Comparison of ENCODE assay signal across 7 mouse cellular contexts in genomic region chr10:69781491-69781890, GRCm38 (mm10).
DNase-seq lines count a peak whose midpoint lies in the region; ATAC-seq and TF ChIP-seq lines count a peak whose summit lies in the region.

No protein-coding gene starts in this region.

- peak; percentile 59 for DNase-seq in ES-E14 (ENCODE audit: low read depth, low spot score)
- peak; percentile 46 for DNase-seq in adrenal gland, adult 8-10 months
- peak; percentile 79 for DNase-seq in embryonic facial prominence, embryonic 11.5 days (ENCODE audit: low spot score)
- peak; percentile 65 for DNase-seq in kidney, postnatal 14 days

- peak; percentile 76 for ATAC-seq in embryonic facial prominence, embryonic 11.5 days (replicated peaks; ENCODE audit: insufficient number of reproducible peaks, low FRiP score, low TSS enrichment, low read depth)
- ATAC-seq in heart, embryonic 11.5 days (replicated peaks; ENCODE audit: insufficient number of reproducible peaks, low FRiP score, low TSS enrichment) = no peak
- peak; percentile 65; the same call in 1 of the 2 replicates for ATAC-seq in lung, embryonic 15.5 days (ENCODE audit: borderline replicate concordance, extremely low read depth, low FRiP score, low TSS enrichment)
- peak; percentile 73; the same call in 1 of the 2 replicates for ATAC-seq in stomach, embryonic 16.5 days (ENCODE audit: insufficient read depth, low FRiP score)

- H3K36me3 ChIP-seq in ES-E14 (ENCODE audit: control insufficient read depth, insufficient read depth, low read length, poor library complexity, severe bottlenecking) = no peaks in the 10 kb centered on the region
- H3K36me3 ChIP-seq in embryonic facial prominence, embryonic 11.5 days (replicated peaks; ENCODE audit: control insufficient read depth, insufficient read depth, low read depth, low read length) = no peaks in the 10 kb centered on the region
- no peaks in the 10 kb centered on the region for H3K36me3 ChIP-seq in heart, embryonic 11.5 days (ENCODE audit: control insufficient read depth, insufficient read depth, low read length)
- no peaks in the 10 kb centered on the region for H3K36me3 ChIP-seq in lung, embryonic 15.5 days
- H3K36me3 ChIP-seq in stomach, embryonic 16.5 days (ENCODE audit: control insufficient read depth, insufficient read depth, low read length) = no peaks in the 10 kb centered on the region

- no peak overlapping the region for H3K27ac ChIP-seq in ES-E14 (ENCODE audit: insufficient read depth, low read depth, low read length, poor library complexity, severe bottlenecking)
- no peak overlapping the region for H3K27ac ChIP-seq in embryonic facial prominence, embryonic 11.5 days (replicated peaks; ENCODE audit: low read depth, low read length)
- H3K27ac ChIP-seq in heart, embryonic 11.5 days (ENCODE audit: low read depth, low read length) = no peak overlapping the region
- no peak overlapping the region for H3K27ac ChIP-seq in lung, embryonic 15.5 days
- H3K27ac ChIP-seq in stomach, embryonic 16.5 days (ENCODE audit: low read length) = no peak overlapping the region

- no peak overlapping the region for H3K4me2 ChIP-seq in embryonic facial prominence, embryonic 11.5 days (ENCODE audit: low read depth, low read length)
- H3K4me2 ChIP-seq in heart, embryonic 11.5 days = peak overlapping the region; percentile 29
- no peak overlapping the region for H3K4me2 ChIP-seq in lung, embryonic 15.5 days
- H3K4me2 ChIP-seq in stomach, embryonic 16.5 days (ENCODE audit: low read depth, low read length) = 0 out of 2 replicates have a peak overlapping the region, but pooled peaks have one; percentile 4

- WGBS in embryonic facial prominence, embryonic 11.5 days = 31% methylated on average over 8 of the region's 8 CpGs
- 21% methylated on average over 8 of the region's 8 CpGs for WGBS in heart, embryonic 11.5 days (ENCODE audit: insufficient replicate concordance)
- WGBS in lung, embryonic 15.5 days = 14% methylated on average over 8 of the region's 8 CpGs
- WGBS in stomach, embryonic 16.5 days = 18% methylated on average over 8 of the region's 8 CpGs

- H3K9ac ChIP-seq in ES-E14 (ENCODE audit: insufficient read depth, low read depth, low read length, poor library complexity, severe bottlenecking) = no peak overlapping the region
- H3K9ac ChIP-seq in embryonic facial prominence, embryonic 11.5 days (replicated peaks; ENCODE audit: low read length) = no peak overlapping the region
- H3K9ac ChIP-seq in heart, embryonic 11.5 days (ENCODE audit: low read depth, low read length) = no peak overlapping the region
- no peak overlapping the region for H3K9ac ChIP-seq in lung, embryonic 15.5 days
- H3K9ac ChIP-seq in stomach, embryonic 16.5 days (ENCODE audit: low read length) = no peak overlapping the region

- no peaks in the 10 kb centered on the region for H3K27me3 ChIP-seq in embryonic facial prominence, embryonic 11.5 days (ENCODE audit: control insufficient read depth, insufficient read depth, low read length)
- H3K27me3 ChIP-seq in heart, embryonic 11.5 days (ENCODE audit: control insufficient read depth, insufficient read depth, low read length) = no peaks in the 10 kb centered on the region
- no peaks in the 10 kb centered on the region for H3K27me3 ChIP-seq in lung, embryonic 15.5 days
- H3K27me3 ChIP-seq in stomach, embryonic 16.5 days (ENCODE audit: control insufficient read depth, insufficient read depth, low read length) = no peaks in the 10 kb centered on the region

- H3K9me3 ChIP-seq in ES-E14 (ENCODE audit: control insufficient read depth, insufficient read depth, low read depth, low read length) = no peaks in the 10 kb centered on the region
- H3K9me3 ChIP-seq in embryonic facial prominence, embryonic 11.5 days (replicated peaks; ENCODE audit: control insufficient read depth, low read length) = no peaks in the 10 kb centered on the region
- H3K9me3 ChIP-seq in heart, embryonic 11.5 days (replicated peaks; ENCODE audit: control insufficient read depth, low read length) = no peaks in the 10 kb centered on the region
- no peaks in the 10 kb centered on the region for H3K9me3 ChIP-seq in lung, embryonic 15.5 days
- no peaks in the 10 kb centered on the region for H3K9me3 ChIP-seq in stomach, embryonic 16.5 days (replicated peaks; ENCODE audit: control insufficient read depth, low read length)

- in situ Hi-C loops in ES-E14 (cut with MboI; ENCODE audit: low sequenced_read_pairs in 2 of 2, unreplicated experiment in 2 of 2) = no loop called here

- 0 out of 4 replicates have a peak, but pooled peaks cover 0 to 5% of the 10 kb centered on the region in 2 experiments for H3K4me1 ChIP-seq in ES-E14 (ENCODE audit: control insufficient read depth in 2 of 2, insufficient read depth in 2 of 2, low read length in 2 of 2, poor library complexity in 1 of 2)
- H3K4me1 ChIP-seq in embryonic facial prominence, embryonic 11.5 days (ENCODE audit: control insufficient read depth, insufficient read depth, low read length) = no peaks in the 10 kb centered on the region; the same call in 1 of the 2 replicates
- H3K4me1 ChIP-seq in heart, embryonic 11.5 days (ENCODE audit: control insufficient read depth, insufficient read depth, low read length) = peaks cover 8% of the 10 kb centered on the region; the same call in 1 of the 2 replicates
- H3K4me1 ChIP-seq in lung, embryonic 15.5 days = peaks cover 7% of the 10 kb centered on the region; the same call in 1 of the 2 replicates
- H3K4me1 ChIP-seq in stomach, embryonic 16.5 days (ENCODE audit: control insufficient read depth, insufficient read depth, low read length) = peaks cover 9% of the 10 kb centered on the region; the same call in 1 of the 2 replicates

- peak overlapping the region in 1 of 2 experiments; percentile 58; a peak in 2 of 4 replicates for H3K4me3 ChIP-seq in ES-E14 (ENCODE audit: insufficient read depth in 1 of 2, low read depth in 1 of 2, low read length in 2 of 2, poor library complexity in 1 of 2, severe bottlenecking in 1 of 2)
- no peak overlapping the region for H3K4me3 ChIP-seq in embryonic facial prominence, embryonic 11.5 days (ENCODE audit: low read depth, low read length)
- H3K4me3 ChIP-seq in heart, embryonic 11.5 days (ENCODE audit: low read depth, low read length) = no peak overlapping the region
- H3K4me3 ChIP-seq in lung, embryonic 15.5 days = no peak overlapping the region
- no peak overlapping the region for H3K4me3 ChIP-seq in stomach, embryonic 16.5 days (replicated peaks; ENCODE audit: low read length)

TF ChIP-seq in ES-E14, 5 proteins besides CTCF, POLR2A, EP300 and RAD21:
- no peak for TF ChIP-seq ZNF384 (IDR thresholded peaks at IDR 0.05; ENCODE audit: low read depth, low read length)
- peak; percentile 6; the same call in 1 of the 2 replicates for TF ChIP-seq ZC3H11A (IDR thresholded peaks at IDR 0.05; ENCODE audit: borderline replicate concordance, low read depth, low read length)
- TF ChIP-seq MAFK (IDR thresholded peaks at IDR 0.05; ENCODE audit: insufficient read depth, low read depth, low read length) = no peak
- peak; percentile 43; the same call in 1 of the 2 replicates for TF ChIP-seq HCFC1 (IDR thresholded peaks at IDR 0.05; ENCODE audit: borderline replicate concordance, insufficient read depth, low read length)
- TF ChIP-seq CHD2 (IDR thresholded peaks at IDR 0.05; ENCODE audit: low read depth, low read length) = no peak
TF ChIP-seq in ES-E14: peak in this region for 2.

Comparison
In these comparisons a context has a peak if more than half of its experiments do, and no peak if none do; other contexts are left out.
1. H3K4me2 ChIP-seq: peak in heart, embryonic 11.5 days (single experiment) and stomach, embryonic 16.5 days (single experiment); none in embryonic facial prominence, embryonic 11.5 days (single experiment) and lung, embryonic 15.5 days (single experiment).
2. Peak in every context shown above with its lines, with median percentiles within 50 percentile points of each other: DNase-seq.